9 mouse cellular contexts compared by ENCODE assay signal in the genomic region with DNA sequence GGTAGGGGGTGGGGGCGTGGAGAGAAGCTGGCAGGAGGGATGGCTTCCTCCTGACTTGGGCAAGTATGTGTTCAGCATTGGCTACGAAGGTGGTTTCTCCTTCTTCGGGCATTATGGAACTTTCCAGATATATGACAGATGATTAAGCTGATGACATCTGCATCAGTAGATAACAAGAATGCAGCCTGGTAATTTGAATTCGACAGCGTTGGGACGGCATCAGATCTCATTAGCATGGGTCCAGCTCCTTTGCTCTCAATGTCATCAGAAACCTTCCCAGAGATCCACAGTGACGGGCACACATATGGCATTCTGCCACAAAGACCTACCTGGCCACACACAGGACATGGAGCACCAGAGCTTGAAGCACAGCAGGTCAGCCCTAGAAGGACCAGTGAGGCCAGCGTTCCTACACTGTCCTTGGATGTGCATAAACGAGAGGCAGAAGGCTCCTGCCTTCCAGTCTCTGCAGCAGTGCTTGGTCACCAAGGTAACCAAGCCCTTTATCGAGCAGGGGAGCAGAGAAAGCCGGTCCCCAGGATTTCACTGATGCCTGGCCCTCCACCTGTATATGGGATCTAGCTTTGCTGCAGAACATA. TPM values are rescaled to one million over a fixed set of nuclear protein-coding genes. Genes with fewer than 3 reads are reported as not detected.
DNase-seq lines count a peak whose midpoint lies in the region; ATAC-seq and TF ChIP-seq lines count a peak whose summit lies in the region.
"Had no signal": no experiment of that assay in that cellular context is flagged by ENCODE, and none has a peak within 500 bp of the region (broad histone marks: within the 10 kb centered on the region; RNA-seq: fewer than 3 reads in every experiment).

No protein-coding gene starts in this region.

- H3K4me3 ChIP-seq in hindbrain, embryonic 11.5 days (ENCODE audit: low read depth, low read length): no peak overlapping the region
- H3K4me3 ChIP-seq in hindbrain, embryonic 10.5 days: no peak overlapping the region
- no peak overlapping the region for H3K4me3 ChIP-seq in forebrain, postnatal 0 days (ENCODE audit: low read depth, low read length)
- no peak overlapping the region for H3K4me3 ChIP-seq in midbrain, embryonic 16.5 days (ENCODE audit: low read depth, low read length)
- H3K4me3 ChIP-seq: limb, embryonic 13.5 days had no signal

- no peaks in the 10 kb centered on the region for H3K36me3 ChIP-seq in hindbrain, embryonic 11.5 days (ENCODE audit: control insufficient read depth, insufficient read depth, low read length)
- H3K36me3 ChIP-seq in hindbrain, embryonic 10.5 days: peaks cover 14% of the 10 kb centered on the region
- H3K36me3 ChIP-seq in forebrain, postnatal 0 days (ENCODE audit: insufficient read depth): no peaks in the 10 kb centered on the region
- no peaks in the 10 kb centered on the region for H3K36me3 ChIP-seq in midbrain, embryonic 16.5 days (ENCODE audit: control insufficient read depth, insufficient read depth, low read length)

- peak; percentile 46; the same call in 1 of the 2 replicates for ATAC-seq in hindbrain, embryonic 11.5 days (ENCODE audit: low FRiP score)
- peak; percentile 59 for ATAC-seq in forebrain, postnatal 0 days
- ATAC-seq in midbrain, embryonic 16.5 days: peak; percentile 65; the same call in 1 of the 2 replicates

- intact Hi-C loops in left cerebral cortex, postnatal 14 days (cut with DNase I): no loop called here

- H3K4me2 ChIP-seq in hindbrain, embryonic 11.5 days (replicated peaks; ENCODE audit: low read depth, low read length): no peak overlapping the region
- no peak overlapping the region for H3K4me2 ChIP-seq in forebrain, postnatal 0 days (ENCODE audit: low read depth)
- no peak overlapping the region for H3K4me2 ChIP-seq in midbrain, embryonic 16.5 days (ENCODE audit: low read length)
- H3K4me2 ChIP-seq: limb, embryonic 13.5 days had no signal

- 65% methylated on average over 11 of the region's 11 CpGs for WGBS in hindbrain, embryonic 11.5 days
- WGBS in hindbrain, embryonic 10.5 days: 61% methylated on average over 11 of the region's 11 CpGs
- WGBS in forebrain, postnatal 0 days: 31% methylated on average over 11 of the region's 11 CpGs
- WGBS in midbrain, embryonic 16.5 days: 34% methylated on average over 11 of the region's 11 CpGs

- no peaks in the 10 kb centered on the region for H3K27me3 ChIP-seq in hindbrain, embryonic 11.5 days (ENCODE audit: control insufficient read depth, insufficient read depth, low read length)
- no peaks in the 10 kb centered on the region for H3K27me3 ChIP-seq in hindbrain, embryonic 10.5 days (ENCODE audit: insufficient read depth, poor library complexity, severe bottlenecking)
- H3K27me3 ChIP-seq in forebrain, postnatal 0 days (ENCODE audit: insufficient read depth, low read length): no peaks in the 10 kb centered on the region
- H3K27me3 ChIP-seq in midbrain, embryonic 16.5 days (ENCODE audit: control insufficient read depth, insufficient read depth, low read depth, low read length): no peaks in the 10 kb centered on the region
- H3K27me3 ChIP-seq: limb, embryonic 13.5 days had no signal

- no peak for TF ChIP-seq CTCF in forebrain, postnatal 0 days (IDR thresholded peaks at IDR 0.05; ENCODE audit: low read depth)

- H3K4me1 ChIP-seq in hindbrain, embryonic 11.5 days (replicated peaks; ENCODE audit: control insufficient read depth, insufficient read depth, low read length): peaks cover 3% of the 10 kb centered on the region; the same call in 1 of the 2 replicates
- peaks cover 63% of the 10 kb centered on the region for H3K4me1 ChIP-seq in hindbrain, embryonic 10.5 days (replicated peaks)
- peaks cover 8% of the 10 kb centered on the region; the same call in 1 of the 2 replicates for H3K4me1 ChIP-seq in forebrain, postnatal 0 days (ENCODE audit: insufficient read depth)
- H3K4me1 ChIP-seq in midbrain, embryonic 16.5 days (ENCODE audit: control insufficient read depth, insufficient read depth, low read length): peaks cover 18% of the 10 kb centered on the region

- H3K27ac ChIP-seq in hindbrain, embryonic 11.5 days (ENCODE audit: low read depth, low read length): no peak overlapping the region
- H3K27ac ChIP-seq in hindbrain, embryonic 10.5 days: no peak overlapping the region
- no peak overlapping the region for H3K27ac ChIP-seq in forebrain, postnatal 0 days (ENCODE audit: low read depth, low read length)
- peak overlapping the region; percentile 7; the same call in 1 of the 2 replicates for H3K27ac ChIP-seq in midbrain, embryonic 16.5 days (ENCODE audit: low read length)

- H3K9me3 ChIP-seq in hindbrain, embryonic 11.5 days (ENCODE audit: control insufficient read depth, low read length): no peaks in the 10 kb centered on the region
- no peaks in the 10 kb centered on the region for H3K9me3 ChIP-seq in hindbrain, embryonic 10.5 days
- H3K9me3 ChIP-seq in forebrain, postnatal 0 days (ENCODE audit: low read length): no peaks in the 10 kb centered on the region
- no peaks in the 10 kb centered on the region for H3K9me3 ChIP-seq in midbrain, embryonic 16.5 days (replicated peaks; ENCODE audit: control insufficient read depth, low read length, poor library complexity, severe bottlenecking)
- H3K9me3 ChIP-seq: limb, embryonic 13.5 days had no signal

- no peak overlapping the region for H3K9ac ChIP-seq in hindbrain, embryonic 11.5 days (ENCODE audit: low read depth, low read length)
- no peak overlapping the region for H3K9ac ChIP-seq in forebrain, postnatal 0 days
- no peak overlapping the region for H3K9ac ChIP-seq in midbrain, embryonic 16.5 days (ENCODE audit: low read depth, low read length)
- H3K9ac ChIP-seq: limb, embryonic 13.5 days had no signal

- no peak for DNase-seq in hindbrain, embryonic 11.5 days (ENCODE audit: low spot score)
- no peak for DNase-seq in hindbrain, embryonic 10.5 days (ENCODE audit: low spot score)
- peak; percentile 71 for DNase-seq in Muller cell, postnatal 12 days (ENCODE audit: inconsistent ontology term)
- no peak for DNase-seq in forebrain, postnatal 0 days
- no peak for DNase-seq in ovary, adult 18-20 months (ENCODE audit: low spot score)
- DNase-seq in left cerebral cortex, postnatal 14 days (ENCODE audit: low spot score in 2 of 2): no peak
- DNase-seq in kidney, adult 18-20 months: no peak

RNA-seq across cellular contexts. Expression of a gene that starts 29.0 kb away (rescaled TPM):
- 5.6 and 6.1 TPM in 2 replicates for polyA plus RNA-seq in hindbrain, embryonic 11.5 days (2014; fragmentation: Nextera tagmentation; extraction: Ambion mirVana)
- 4.9 and 6.0 TPM in 2 replicates for polyA plus RNA-seq in hindbrain, embryonic 10.5 days (2016; fragmentation: Nextera tagmentation; extraction: Ambion mirVana)
- total RNA-seq in forebrain, postnatal 0 days (2014; rRNA removed): 28.2 and 37.3 TPM in 2 replicates
- 5.5 and 7.6 TPM in 2 replicates for polyA plus RNA-seq in forebrain, postnatal 0 days (2015; fragmentation: Nextera tagmentation; extraction: Ambion mirVana)
- polyA plus RNA-seq in midbrain, embryonic 16.5 days (2015; fragmentation: Nextera tagmentation; extraction: Ambion mirVana): 3.8 and 5.1 TPM in 2 replicates
- total RNA-seq in left cerebral cortex, postnatal 14 days (2021): 10 to 100 TPM; 53.0 to 60.0 TPM
